Mouse (Mus musculus) liver, embryonic 12.5 days (tissue): ENCODE results near the gene Rapgef1. TPM values are rescaled to one million over a fixed set of nuclear protein-coding genes. Genes with fewer than 3 reads are reported as not detected.
A peak's percentile ranks its signal among the peaks of the same experiment; 100 is the strongest.
"Not testable (repeated sequence)": the region's sequence is repeated elsewhere in the genome, so short reads cannot be mapped to it uniquely, and the experiment has no call there.

ENCODE experiments used
- ATAC-seq: fragments of 200-750 bp; cut with Nextera tagmentation; 2 replicates; pipeline ENCODE4 v1.8.0; 2017; ENCODE audit warnings: moderate number of reproducible peaks, mild to moderate bottlenecking, moderate library complexity
- H3K27ac ChIP-seq: fragments of 300-500 bp; sonication (generic); 2 replicates; pipeline ENCODE4 v1.5.1; 2016; ENCODE audit warnings: mild to moderate bottlenecking
- H3K27me3 ChIP-seq: fragments of 300-500 bp; sonication (generic); replicated peaks from 2 replicates; pipeline ENCODE4 v1.6.1; 2016; ENCODE audit warnings: mild to moderate bottlenecking, moderate library complexity
- H3K36me3 ChIP-seq: fragments of 300-500 bp; sonication (generic); 2 replicates; pipeline ENCODE4 v1.6.1; 2016; ENCODE audit warnings: mild to moderate bottlenecking, moderate library complexity
- H3K4me1 ChIP-seq: fragments of 300-500 bp; sonication (generic); 2 replicates; pipeline ENCODE4 v1.6.1; 2016
- H3K4me2 ChIP-seq: fragments of 300-500 bp; sonication (generic); 2 replicates; pipeline ENCODE4 v1.6.1; 2016; ENCODE audit warnings: mild to moderate bottlenecking, moderate library complexity
- H3K4me3 ChIP-seq: fragments of 300-500 bp; sonication (generic); 2 replicates; pipeline ENCODE4 v1.5.1; 2016; ENCODE audit warnings: mild to moderate bottlenecking, moderate library complexity
- H3K9ac ChIP-seq: fragments of 300-500 bp; sonication (generic); 2 replicates; pipeline ENCODE4 v1.6.1; 2016; ENCODE audit warnings: mild to moderate bottlenecking, moderate library complexity
- H3K9me3 ChIP-seq: fragments of 300-500 bp; sonication (generic); replicated peaks from 2 replicates; pipeline ENCODE4 v1.6.1; 2016; ENCODE audit warnings: mild to moderate bottlenecking, moderate library complexity
- WGBS: fragments of 180-500 bp; shearing (Covaris S2); methylation state at CpG from one replicate; pipeline ENCODE4 v1.1.7; 2016; ENCODE audit not compliant: insufficient replicate concordance; 5-methylcytosine and 5-hydroxymethylcytosine counted together
- polyA plus RNA-seq: library from polyadenylated mRNA; unstranded; fragments of >200 nt; fragmentation: Nextera tagmentation; extraction: Ambion mirVana; gene quantifications from 2 replicates; pipeline ENCODE4 v1.2.1, GENCODE M21; 2016

The Rapgef1 gene
- polyA plus RNA-seq, 1 experiment from 2014 or later, result 10.1 TPM

DNA sequence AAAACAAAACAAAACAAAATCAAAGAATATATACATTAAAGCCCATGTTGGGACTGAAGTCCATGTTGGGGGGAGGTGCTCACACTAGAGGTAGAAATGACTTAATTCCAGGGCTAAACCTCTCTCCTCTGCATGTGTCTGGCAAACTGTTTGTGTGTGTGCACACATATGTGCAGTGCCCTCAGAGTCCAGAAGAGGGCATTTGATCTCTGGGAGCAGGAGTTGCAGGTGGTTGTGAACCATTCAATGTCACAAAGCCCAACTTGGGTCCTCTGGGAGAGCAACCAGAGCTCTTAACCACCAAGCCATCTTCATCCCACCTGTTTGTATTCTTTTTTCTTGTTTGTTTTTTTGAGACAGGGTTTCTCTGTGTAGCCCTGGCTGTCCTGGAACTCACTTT, 150.6 kb downstream of the Rapgef1 start:
- H3K9me3 ChIP-seq, result no peaks in the 10 kb centered on the region

DNA sequence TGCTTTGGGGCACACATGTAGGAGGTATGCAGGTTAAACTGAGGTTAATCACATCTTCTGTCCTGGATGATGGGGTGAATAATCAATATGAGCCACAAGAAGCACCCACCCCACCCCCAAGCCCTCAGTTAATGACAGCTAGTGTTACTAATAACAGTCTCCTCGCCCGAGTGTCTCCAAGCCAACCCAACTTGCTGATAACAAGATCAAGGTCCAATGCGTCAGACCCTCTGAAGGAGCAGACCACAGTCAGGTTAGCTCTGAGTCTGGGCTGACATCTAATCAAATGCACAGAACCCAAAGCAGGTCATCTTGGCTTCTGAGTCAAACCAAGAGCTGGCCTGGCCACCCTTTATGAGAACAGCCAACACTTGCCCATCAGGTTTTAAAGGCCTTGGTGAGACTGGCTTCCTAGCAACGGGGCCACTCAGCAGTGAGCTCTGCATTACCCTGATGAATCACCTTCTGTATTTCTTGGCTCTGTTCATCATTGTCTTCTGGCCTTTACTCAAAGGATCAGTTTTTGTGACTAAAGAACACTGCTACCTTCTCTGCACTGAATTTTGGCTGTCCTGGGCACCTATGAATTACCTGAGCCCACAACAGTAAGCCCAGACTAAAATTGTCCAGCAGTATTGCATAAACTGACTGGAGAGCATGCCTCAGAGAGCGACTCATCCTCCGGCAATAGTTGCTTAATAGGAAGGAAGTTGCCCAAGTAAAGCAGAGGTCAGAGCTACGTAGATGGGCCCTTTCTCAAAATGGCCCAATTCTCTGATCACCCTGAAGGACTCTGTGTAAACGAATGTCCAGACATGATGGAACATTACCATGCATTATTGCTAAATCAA, 152.3 kb downstream of the Rapgef1 start:
- peaks cover 12% of the 10 kb centered on the region for H3K36me3 ChIP-seq
- H3K27me3 ChIP-seq, result 0 out of 2 replicates have a peak, but pooled peaks cover 9% of the 10 kb centered on the region
- H3K9ac ChIP-seq, result no peak overlapping the region
- peaks cover 18% of the 10 kb centered on the region for H3K4me1 ChIP-seq
- WGBS, result 37% methylated on average over 8 of the region's 8 CpGs
- H3K4me2 ChIP-seq, result no peak overlapping the region
- ATAC-seq, result no peak
- no peaks in the 10 kb centered on the region for H3K9me3 ChIP-seq
- no peak overlapping the region for H3K27ac ChIP-seq
- H3K4me3 ChIP-seq, result no peak overlapping the region

More for the DNA sequence above, 150.6 kb downstream of the Rapgef1 start:
- no peak for ATAC-seq
- Histone ChIP-seq H3K9ac (no peak overlapping the region), H3K4me2 (no peak overlapping the region), H3K4me3 (no peak overlapping the region), H3K27ac (no peak overlapping the region), H3K27me3 (0 out of 2 replicates have a peak, but pooled peaks cover 9% of the 10 kb centered on the region), H3K36me3 (peaks cover 4% of the 10 kb centered on the region; the same call in 1 of the 2 replicates), H3K4me1 (peaks cover 18% of the 10 kb centered on the region)

DNA sequence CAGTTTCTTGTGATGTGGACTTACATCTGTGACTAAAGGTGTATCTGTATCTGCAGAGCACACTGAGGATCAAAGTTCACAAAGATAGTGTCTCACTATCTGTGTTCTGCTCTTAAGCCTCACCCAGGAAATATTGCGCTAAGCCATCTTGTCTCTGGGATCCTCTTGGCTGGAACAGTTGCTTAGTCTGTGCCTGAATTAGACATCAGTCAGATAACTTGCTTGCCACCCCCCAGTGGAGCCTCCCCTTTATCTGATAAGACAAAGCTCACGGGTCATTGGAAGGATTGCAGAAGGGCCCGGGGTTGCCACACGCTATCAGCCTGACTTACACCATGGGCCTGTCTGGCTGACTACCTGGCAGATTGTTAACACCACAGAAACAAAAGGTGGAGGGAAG, 153.8 kb downstream of the Rapgef1 start:
- H3K4me1 ChIP-seq, result peaks cover 18% of the 10 kb centered on the region
- H3K27ac ChIP-seq, result no peak overlapping the region
- 0 out of 2 replicates have a peak, but pooled peaks have one; percentile 14 for ATAC-seq
- WGBS, result 46% methylated on average over 4 of the region's 4 CpGs
- peaks cover 27% of the 10 kb centered on the region for H3K36me3 ChIP-seq
- H3K9ac ChIP-seq, result no peak overlapping the region
- H3K9me3 ChIP-seq, result no peaks in the 10 kb centered on the region
- H3K4me3 ChIP-seq, result no peak overlapping the region
- no peaks in the 10 kb centered on the region for H3K27me3 ChIP-seq
- no peak overlapping the region for H3K4me2 ChIP-seq

DNA sequence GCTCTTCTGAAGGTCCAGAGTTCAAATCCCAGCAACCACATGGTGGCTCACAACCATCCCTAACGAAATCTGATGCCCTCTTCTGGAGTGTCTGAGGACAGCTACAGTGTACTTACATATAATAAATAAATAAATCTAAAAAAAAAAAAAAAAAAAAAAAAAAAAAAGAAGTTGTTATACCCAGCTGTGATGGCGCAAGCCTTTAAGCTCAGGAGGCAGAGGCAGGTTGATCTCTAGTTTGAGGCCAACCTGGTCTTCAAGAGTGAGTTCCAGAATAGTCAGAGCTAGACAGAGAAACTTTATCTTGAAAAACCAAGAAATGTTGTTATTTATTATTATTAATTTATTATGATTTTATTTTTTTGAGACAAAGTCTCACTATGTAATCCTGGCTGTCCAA, 161.7 kb downstream of the Rapgef1 start:
- H3K9me3 ChIP-seq, H3K4me2 ChIP-seq, H3K9ac ChIP-seq, H3K4me3 ChIP-seq, H3K4me1 ChIP-seq, H3K27me3 ChIP-seq, ATAC-seq, H3K27ac ChIP-seq: not testable (repeated sequence)
- WGBS, result 79% methylated on average over 2 of the region's 2 CpGs
- H3K36me3 ChIP-seq, result peaks cover 99% of the 10 kb centered on the region

DNA sequence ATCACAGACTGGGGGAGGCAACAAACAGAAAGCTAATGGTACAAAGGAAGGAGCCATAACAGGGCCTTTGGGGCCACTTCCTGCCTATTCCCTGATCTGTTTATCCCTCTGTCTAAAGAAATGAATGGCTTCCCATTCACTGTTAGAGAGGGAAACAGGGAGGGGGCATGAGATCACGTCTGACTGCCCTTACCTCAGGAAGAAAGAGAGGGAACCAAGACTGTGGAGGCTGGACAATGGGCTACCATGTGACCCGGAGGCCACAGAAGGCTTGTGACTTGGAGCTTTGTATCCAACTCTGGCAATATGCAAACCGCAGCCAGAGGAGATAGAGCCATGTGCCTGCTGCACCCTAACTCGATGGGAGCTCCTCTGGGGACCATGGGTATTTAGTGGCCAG, 164.8 kb downstream of the Rapgef1 start:
- Histone ChIP-seq H3K36me3 (peaks cover 73% of the 10 kb centered on the region), H3K4me2 (no peak overlapping the region), H3K9me3 (0 out of 2 replicates have a peak, but pooled peaks cover 8% of the 10 kb centered on the region), H3K4me1 (peaks cover 19% of the 10 kb centered on the region), H3K27me3 (no peaks in the 10 kb centered on the region), H3K27ac (no peak overlapping the region), H3K4me3 (no peak overlapping the region), H3K9ac (no peak overlapping the region)
- 64% methylated on average over 4 of the region's 4 CpGs for WGBS
- ATAC-seq, result no peak

DNA sequence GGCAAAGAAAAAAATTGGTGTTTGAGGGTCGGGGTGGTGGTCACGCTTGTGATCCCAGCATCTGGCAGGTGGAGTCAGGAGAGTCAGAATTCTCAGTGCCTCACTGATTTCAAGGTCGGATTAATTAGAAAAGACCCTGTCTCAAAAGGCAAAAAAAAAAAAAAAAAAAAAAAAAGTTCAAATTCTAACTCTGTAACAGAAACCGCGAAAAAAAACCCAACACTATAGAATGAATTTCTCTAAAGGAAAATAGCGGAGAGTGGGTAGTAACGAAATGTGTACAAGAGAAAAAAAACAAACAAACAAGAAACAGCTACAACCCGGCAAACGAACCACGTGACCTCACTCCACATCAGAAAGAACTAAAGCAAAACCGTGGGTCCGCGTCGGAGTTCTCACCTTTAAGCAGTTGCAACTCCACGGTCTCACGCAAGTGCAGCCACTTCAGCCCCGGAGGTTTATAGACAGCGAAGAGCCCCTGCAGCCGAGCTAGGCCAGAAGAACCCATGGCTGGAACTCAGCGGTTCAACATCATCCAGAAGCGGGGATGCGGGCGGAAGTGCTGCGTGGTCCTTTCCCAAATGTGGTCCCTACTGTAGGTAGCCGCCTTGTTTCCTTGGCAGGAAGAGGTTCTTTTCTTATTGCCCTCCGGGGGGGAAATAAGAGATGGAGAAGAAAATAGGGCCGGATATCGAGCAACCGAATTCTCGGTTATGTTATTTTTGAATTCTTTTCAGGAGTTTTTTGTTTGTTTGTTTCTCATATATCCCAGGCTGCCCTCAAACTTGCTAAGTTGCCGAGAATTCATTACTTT, 167.8 kb downstream of the Rapgef1 start, which contains the start of gene Coq4:
TSS of gene Coq4 (plus strand) at position 390 of the 814 bp plus-strand sequence.
- Histone ChIP-seq H3K4me2 (peak within 1 kb of the TSS; percentile 94), H3K27me3 (no peaks in the 10 kb centered on the region), H3K4me1 (peaks cover 22% of the 10 kb centered on the region), H3K9me3 (no peaks in the 10 kb centered on the region), H3K9ac (peak within 1 kb of the TSS; percentile 78), H3K4me3 (peak within 1 kb of the TSS; percentile 84), H3K27ac (peak within 1 kb of the TSS; percentile 80), H3K36me3 (peaks cover 67% of the 10 kb centered on the region)
- ATAC-seq, result peak; percentile 83
- 1% methylated on average over 31 of the region's 31 CpGs for WGBS

DNA sequence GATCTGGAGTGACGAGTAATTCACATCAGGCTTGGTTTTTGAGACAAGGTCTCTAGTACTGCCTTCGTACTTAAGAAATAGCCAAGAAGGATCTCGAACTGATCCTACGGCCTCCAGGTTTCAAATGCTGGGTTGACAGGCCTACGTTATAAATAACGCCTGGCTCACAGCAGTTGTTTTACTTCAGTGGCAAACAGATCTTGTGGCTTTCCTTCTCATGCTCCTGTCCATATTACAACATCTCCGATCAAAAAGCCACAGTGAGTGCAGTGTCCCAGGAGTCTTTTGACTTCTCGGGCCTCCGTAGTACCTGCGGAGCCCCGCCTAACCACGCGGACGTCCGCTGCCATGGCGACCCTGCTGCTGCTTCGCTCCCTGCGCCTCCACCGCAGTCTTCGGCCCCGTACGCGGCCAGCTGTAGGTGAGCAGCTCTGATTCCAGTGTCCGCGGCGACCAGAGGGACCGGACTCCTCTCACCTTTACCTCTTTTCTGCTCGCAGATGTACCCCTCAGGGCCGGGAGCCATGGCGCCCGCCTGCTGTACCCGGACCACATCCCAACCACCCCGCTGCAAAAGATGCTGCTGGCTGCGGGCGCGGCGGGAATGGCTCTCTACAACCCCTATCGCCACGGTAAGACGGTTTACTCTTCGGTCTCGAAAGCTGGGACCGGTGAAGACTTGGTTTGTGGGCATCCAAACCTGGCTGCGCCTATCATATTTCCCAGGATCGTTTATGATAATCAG, 168.6 kb downstream of the Rapgef1 start, which contains the start of gene Trub2:
TSS of gene Trub2 (minus strand) at position 566 of the 745 bp plus-strand sequence.
- peak within 1 kb of the TSS; percentile 80 for H3K27ac ChIP-seq
- H3K27me3 ChIP-seq, result no peaks in the 10 kb centered on the region
- H3K4me2 ChIP-seq, result peak within 1 kb of the TSS; percentile 94
- peak within 1 kb of the TSS; percentile 78 for H3K9ac ChIP-seq
- peak within 1 kb of the TSS; percentile 84 for H3K4me3 ChIP-seq
- WGBS, result 1% methylated on average over 45 of the region's 45 CpGs
- H3K9me3 ChIP-seq, result no peaks in the 10 kb centered on the region
- peaks cover 22% of the 10 kb centered on the region for H3K4me1 ChIP-seq
- H3K36me3 ChIP-seq, result peaks cover 64% of the 10 kb centered on the region
- peak; percentile 84 for ATAC-seq

Other genes with a start within 250 kb of the Rapgef1 start
- 0.28 and 0.41 TPM in 2 replicates for gene Gm13420, start 132.0 kb downstream of the Rapgef1 start, polyA plus RNA-seq
- not detected in 2 replicates for gene Gm13547, start 139.6 kb downstream of the Rapgef1 start, polyA plus RNA-seq
- 21.5 and 21.8 TPM in 2 replicates for gene Coq4, start 167.8 kb downstream of the Rapgef1 start, polyA plus RNA-seq
- gene Trub2, start 168.8 kb downstream of the Rapgef1 start, polyA plus RNA-seq, result 23.7 and 27.6 TPM in 2 replicates
- 3.9 and 4.3 TPM in 2 replicates for gene Slc27a4, start 182.9 kb downstream of the Rapgef1 start, polyA plus RNA-seq
- 11.4 and 11.7 TPM in 2 replicates for gene Urm1, start 200.4 kb downstream of the Rapgef1 start, polyA plus RNA-seq
- gene Cercam, start 249.4 kb downstream of the Rapgef1 start, polyA plus RNA-seq, result 47.2 and 49.9 TPM in 2 replicates